Mouse (Mus musculus): Measurements from ENCODE around the gene Hp1bp3. TPM values are rescaled to one million over a fixed set of nuclear protein-coding genes. Genes with fewer than 3 reads are reported as not detected.

Gene Hp1bp3
- polyA plus RNA-seq, 1 experiment from 2014 or later = 202 TPM

- WGBS = 62% methylated on average over 27 of the region's 27 CpGs
- Histone ChIP-seq H3K36me3 (peaks cover 52% of the 10 kb centered on the region), H3K9me3 (replicated peaks) (no peaks in the 10 kb centered on the region), H3K9ac (no peak overlapping the region), H3K27ac (no peak overlapping the region), H3K4me1 (peaks cover 31% of the 10 kb centered on the region), H3K4me3 (no peak overlapping the region), H3K27me3 (peaks cover 30% of the 10 kb centered on the region), H3K4me2 (replicated peaks) (no peak overlapping the region)
- ATAC-seq (ENCODE audit: low FRiP score) = no peak
Measured at GRCm38 (mm10) chr4:138246756-138247665, 30.9 kb downstream of the Hp1bp3 start.

- H3K4me2 ChIP-seq (replicated peaks) = peak within 1 kb of the TSS; percentile 95
- ATAC-seq (ENCODE audit: low FRiP score) = peak; percentile 89
- H3K4me3 ChIP-seq = peak within 1 kb of the TSS; percentile 58
- WGBS = under 1% methylated on average over 62 of the region's 74 CpGs
- H3K36me3 ChIP-seq = peaks cover 21% of the 10 kb centered on the region
- H3K4me1 ChIP-seq = peaks cover 38% of the 10 kb centered on the region
- H3K27ac ChIP-seq = peak within 1 kb of the TSS; percentile 18
- H3K27me3 ChIP-seq = peaks cover 60% of the 10 kb centered on the region
- H3K9me3 ChIP-seq (replicated peaks) = no peaks in the 10 kb centered on the region
- peak within 1 kb of the TSS; percentile 67 for H3K9ac ChIP-seq
Measured at GRCm38 (mm10) chr4:138250088-138250960, 34.2 kb downstream of the Hp1bp3 start, which contains the start of the genes Sh2d5 and Kif17. TSS of gene Sh2d5 (plus strand) at chr4:138250403. TSS of gene Kif17 (plus strand) at chr4:138250435.

- H3K4me2 ChIP-seq (replicated peaks) = peak overlapping the region; percentile 95
- H3K36me3 ChIP-seq = peaks cover 8% of the 10 kb centered on the region
- peak overlapping the region; percentile 58 for H3K4me3 ChIP-seq
- ATAC-seq (ENCODE audit: low FRiP score) = no peak
- no peaks in the 10 kb centered on the region for H3K9me3 ChIP-seq (replicated peaks)
- H3K9ac ChIP-seq = peak overlapping the region; percentile 33
- peak overlapping the region; percentile 52 for H3K27ac ChIP-seq
- H3K4me1 ChIP-seq = peaks cover 36% of the 10 kb centered on the region
- 0% methylated on average over 14 of the region's 14 CpGs for WGBS
- peaks cover 67% of the 10 kb centered on the region for H3K27me3 ChIP-seq
Measured at GRCm38 (mm10) chr4:138251819-138252218, 35.7 kb downstream of the Hp1bp3 start.

GRCm38 (mm10) chr4:138252231-138252630, 36.1 kb downstream of the Hp1bp3 start:
- H3K4me2 ChIP-seq (replicated peaks) = peak overlapping the region; percentile 95
- no peaks in the 10 kb centered on the region for H3K9me3 ChIP-seq (replicated peaks)
- H3K4me1 ChIP-seq = peaks cover 33% of the 10 kb centered on the region
- peaks cover 5% of the 10 kb centered on the region for H3K36me3 ChIP-seq
- peak overlapping the region; percentile 33 for H3K9ac ChIP-seq
- H3K27me3 ChIP-seq = peaks cover 71% of the 10 kb centered on the region
- ATAC-seq (ENCODE audit: low FRiP score) = no peak
- H3K4me3 ChIP-seq = peak overlapping the region; percentile 58
- whole genome bisulfite sequencing = 11% methylated on average over 5 of the region's 5 CpGs
- 0 out of 2 replicates have a peak overlapping the region, but pooled peaks have one; percentile 52 for H3K27ac ChIP-seq

- 80% methylated on average over 22 of the region's 22 CpGs for WGBS
- no peak for ATAC-seq (ENCODE audit: low FRiP score)
- Histone ChIP-seq H3K4me2 (replicated peaks) (no peak overlapping the region), H3K27me3 (peaks cover 60% of the 10 kb centered on the region), H3K27ac (no peak overlapping the region), H3K36me3 (peaks cover 5% of the 10 kb centered on the region; the same call in 1 of the 2 replicates), H3K9me3 (replicated peaks) (no peaks in the 10 kb centered on the region), H3K9ac (no peak overlapping the region), H3K4me1 (peaks cover 10% of the 10 kb centered on the region), H3K4me3 (no peak overlapping the region)
Measured at GRCm38 (mm10) chr4:138257116-138257687, 41.1 kb downstream of the Hp1bp3 start.

- Histone ChIP-seq H3K27ac (no peak overlapping the region), H3K4me3 (no peak overlapping the region), H3K36me3 (peaks cover 5% of the 10 kb centered on the region; the same call in 1 of the 2 replicates), H3K9ac (no peak overlapping the region), H3K9me3 (replicated peaks) (no peaks in the 10 kb centered on the region), H3K27me3 (peaks cover 59% of the 10 kb centered on the region), H3K4me2 (replicated peaks) (no peak overlapping the region), H3K4me1 (peaks cover 11% of the 10 kb centered on the region)
- 84% methylated on average over 7 of the region's 7 CpGs for WGBS
- ATAC-seq (ENCODE audit: low FRiP score) = no peak
Measured at GRCm38 (mm10) chr4:138258663-138259062, 42.6 kb downstream of the Hp1bp3 start.

- ATAC-seq (ENCODE audit: low FRiP score) = no peak
- no peaks in the 10 kb centered on the region for H3K9me3 ChIP-seq (replicated peaks)
- 85% methylated on average over 5 of the region's 5 CpGs for WGBS
Measured at GRCm38 (mm10) chr4:138259482-138259881, 43.4 kb downstream of the Hp1bp3 start.

GRCm38 (mm10) chr4:138261843-138262681, 46.0 kb downstream of the Hp1bp3 start:
- Histone ChIP-seq H3K27ac (0 out of 2 replicates have a peak overlapping the region, but pooled peaks have one; percentile 7), H3K9me3 (replicated peaks) (no peaks in the 10 kb centered on the region), H3K4me3 (peak overlapping the region; percentile 74), H3K36me3 (peaks cover 5% of the 10 kb centered on the region; the same call in 1 of the 2 replicates), H3K4me2 (replicated peaks) (peak overlapping the region; percentile 76), H3K27me3 (peaks cover 41% of the 10 kb centered on the region), H3K9ac (peak overlapping the region; percentile 49), H3K4me1 (peaks cover 11% of the 10 kb centered on the region)
- ATAC-seq (ENCODE audit: low FRiP score) = peak; percentile 91
- under 1% methylated on average over 61 of the region's 78 CpGs for WGBS

More at GRCm38 (mm10) chr4:138259482-138259881, 43.4 kb downstream of the Hp1bp3 start:
- Histone ChIP-seq H3K4me3 (no peak overlapping the region), H3K27me3 (peaks cover 56% of the 10 kb centered on the region), H3K4me2 (replicated peaks) (no peak overlapping the region), H3K4me1 (peaks cover 11% of the 10 kb centered on the region), H3K9ac (no peak overlapping the region), H3K36me3 (peaks cover 5% of the 10 kb centered on the region; the same call in 1 of the 2 replicates), H3K27ac (no peak overlapping the region)

GRCm38 (mm10) chr4:138267869-138268268, 51.8 kb downstream of the Hp1bp3 start:
- WGBS = 95% methylated on average over 10 of the region's 10 CpGs
- Histone ChIP-seq H3K4me2 (replicated peaks) (no peak overlapping the region), H3K4me1 (peaks cover 4% of the 10 kb centered on the region; the same call in 1 of the 2 replicates), H3K27me3 (peaks cover 13% of the 10 kb centered on the region), H3K4me3 (no peak overlapping the region), H3K9ac (no peak overlapping the region), H3K36me3 (no peaks in the 10 kb centered on the region), H3K9me3 (replicated peaks) (no peaks in the 10 kb centered on the region), H3K27ac (no peak overlapping the region)
- no peak for ATAC-seq (ENCODE audit: low FRiP score)

- Histone ChIP-seq H3K4me3 (no peak overlapping the region), H3K27me3 (no peaks in the 10 kb centered on the region), H3K36me3 (no peaks in the 10 kb centered on the region), H3K4me1 (peaks cover 3% of the 10 kb centered on the region; the same call in 1 of the 2 replicates), H3K9ac (no peak overlapping the region), H3K27ac (no peak overlapping the region), H3K4me2 (replicated peaks) (no peak overlapping the region), H3K9me3 (replicated peaks) (no peaks in the 10 kb centered on the region)
- WGBS = 72% methylated on average over 14 of the region's 14 CpGs
- no peak for ATAC-seq (ENCODE audit: low FRiP score)
Measured at GRCm38 (mm10) chr4:138272011-138272997, 56.2 kb downstream of the Hp1bp3 start.

Data from hindbrain, embryonic 12.5 days (tissue).